Mouse (Mus musculus) cerebellum, adult 2 months (tissue): ENCODE data around the gene Oas1d. TPM values are rescaled to one million over a fixed set of nuclear protein-coding genes. Genes with fewer than 3 reads are reported as not detected.
"Not testable (repeated sequence)": the region's sequence is repeated elsewhere in the genome, so short reads cannot be mapped to it uniquely, and the experiment has no call there.

Experiments used
- DNase-seq, 2 experiments: peaks; one replicate each; pipeline ENCODE4 v3.0.0; 2021
- H3K27ac ChIP-seq: fragments of 200-500 bp; 2 replicates; pipeline ENCODE4 v1.5.1; 2012; ENCODE audit warnings: low read length, control low read depth, inconsistent platforms; ENCODE audit not compliant: insufficient read depth
- H3K27me3 ChIP-seq: fragments of 200-500 bp; 2 replicates; pipeline ENCODE4 v1.6.1; 2012; ENCODE audit warnings: inconsistent platforms, mild to moderate bottlenecking, low read length, moderate library complexity; ENCODE audit not compliant: control insufficient read depth, insufficient read depth
- H3K4me1 ChIP-seq: fragments of 200-500 bp; 2 replicates; pipeline ENCODE4 v1.6.1; 2011; ENCODE audit warnings: low read length; ENCODE audit not compliant: control insufficient read depth, insufficient read depth
- H3K4me3 ChIP-seq: fragments of 200-500 bp; replicated peaks from 2 replicates; pipeline ENCODE3; 2011; ENCODE audit warnings: mild to moderate bottlenecking, low read depth, low read length, control low read depth; ENCODE audit not compliant: insufficient read depth
- CTCF ChIP-seq: fragments of 200-500 bp; IDR thresholded peaks from 2 replicates; pipeline ENCODE4 v1.5.1; 2011; ENCODE audit warnings: low read depth, mild to moderate bottlenecking, control low read depth, low read length, moderate library complexity, borderline replicate concordance; ENCODE audit not compliant: insufficient read depth
- POLR2A ChIP-seq: fragments of 200-500 bp; IDR thresholded peaks from 2 replicates; pipeline ENCODE4 v1.6.1; 2011; ENCODE audit warnings: low read length, control low read depth, borderline replicate concordance; ENCODE audit not compliant: insufficient read depth
- WGBS: fragments of 180-500 bp; shearing (Covaris S2); methylation state at CpG from one replicate; pipeline ENCODE4 v1.1.7; 2018; 5-methylcytosine and 5-hydroxymethylcytosine counted together
- polyA plus RNA-seq: library from polyadenylated mRNA; depleted of rRNA; stranded (reverse); fragments of >200 nt; gene quantifications from 2 replicates; pipeline ENCODE4 v1.2.3, GENCODE M21; 2012

Gene Oas1d
- polyA plus RNA-seq, 1 experiment = not detected

- WGBS = 97% methylated on average over 6 of the region's 6 CpGs
- peaks cover 7% of the 10 kb centered on the region for H3K4me1 ChIP-seq
- H3K27ac ChIP-seq = no peak overlapping the region
- no peak for TF ChIP-seq POLR2A
- no peak for TF ChIP-seq CTCF
- DNase-seq = no peak
- no peak overlapping the region for H3K4me3 ChIP-seq
- no peaks in the 10 kb centered on the region for H3K27me3 ChIP-seq
These were observed 16.0 kb upstream of the Oas1d start for GRCm38 (mm10) chr5:120898307-120898706.

GRCm38 (mm10) chr5:120898726-120899125 lies 15.6 kb upstream of the Oas1d start:
- no peak overlapping the region for H3K27ac ChIP-seq
- TF ChIP-seq POLR2A (no peak), CTCF (no peak)
- no peak for DNase-seq
- no peak overlapping the region for H3K4me3 ChIP-seq
- H3K4me1 ChIP-seq = peaks cover 4% of the 10 kb centered on the region
- no peaks in the 10 kb centered on the region for H3K27me3 ChIP-seq

- no peak overlapping the region for H3K27ac ChIP-seq
- peaks cover 4% of the 10 kb centered on the region for H3K4me1 ChIP-seq
- WGBS = 59% methylated on average over 1 of the region's 1 CpGs
- no peak for DNase-seq
- no peaks in the 10 kb centered on the region for H3K27me3 ChIP-seq
- H3K4me3 ChIP-seq = no peak overlapping the region
- TF ChIP-seq CTCF (no peak), POLR2A (no peak)
These were observed 13.7 kb upstream of the Oas1d start for GRCm38 (mm10) chr5:120900666-120901065.

- WGBS = 93% methylated on average over 5 of the region's 5 CpGs
- no peak for DNase-seq
- H3K4me1 ChIP-seq = peaks cover 4% of the 10 kb centered on the region; the same call in 1 of the 2 replicates
- H3K4me3 ChIP-seq = no peak overlapping the region
- H3K27ac ChIP-seq = no peak overlapping the region
- H3K27me3 ChIP-seq = no peaks in the 10 kb centered on the region
- TF ChIP-seq CTCF (no peak), POLR2A (no peak)
These were observed 12.3 kb upstream of the Oas1d start for GRCm38 (mm10) chr5:120902056-120902455.

GRCm38 (mm10) chr5:120906791-120907733 lies 7.3 kb upstream of the Oas1d start, which contains the start of gene Oas1a:
Gene Oas1a (minus strand): TSS chr5:120907521.
- H3K27ac ChIP-seq, H3K4me3 ChIP-seq, H3K4me1 ChIP-seq, H3K27me3 ChIP-seq, DNase-seq: not testable (repeated sequence)
- 58% methylated on average over 9 of the region's 12 CpGs for WGBS

- no peak for DNase-seq
- H3K4me1 ChIP-seq = no peaks in the 10 kb centered on the region; the same call in 1 of the 2 replicates
- WGBS = 65% methylated on average over 7 of the region's 7 CpGs
- no peaks in the 10 kb centered on the region; the same call in 1 of the 2 replicates for H3K27me3 ChIP-seq
- no peak overlapping the region for H3K27ac ChIP-seq
- H3K4me3 ChIP-seq = no peak overlapping the region
- TF ChIP-seq POLR2A (no peak), CTCF (no peak)
These were observed 6.0 kb upstream of the Oas1d start for GRCm38 (mm10) chr5:120908196-120908920.

GRCm38 (mm10) chr5:120919156-120919935 lies 5.0 kb downstream of the Oas1d start:
- 60% methylated on average over 2 of the region's 2 CpGs for WGBS
- H3K27me3 ChIP-seq, H3K4me1 ChIP-seq, H3K27ac ChIP-seq, H3K4me3 ChIP-seq, DNase-seq: not testable (repeated sequence)
